Mouse (Mus musculus): Measurements from ENCODE around the gene Ppp1r16b.
A peak's percentile ranks its signal among the peaks of the same experiment; 100 is the strongest.
"Not testable (repeated sequence)": the region's sequence is repeated elsewhere in the genome, so short reads cannot be mapped to it uniquely, and the experiment has no call there.

Ppp1r16b gene

DNA sequence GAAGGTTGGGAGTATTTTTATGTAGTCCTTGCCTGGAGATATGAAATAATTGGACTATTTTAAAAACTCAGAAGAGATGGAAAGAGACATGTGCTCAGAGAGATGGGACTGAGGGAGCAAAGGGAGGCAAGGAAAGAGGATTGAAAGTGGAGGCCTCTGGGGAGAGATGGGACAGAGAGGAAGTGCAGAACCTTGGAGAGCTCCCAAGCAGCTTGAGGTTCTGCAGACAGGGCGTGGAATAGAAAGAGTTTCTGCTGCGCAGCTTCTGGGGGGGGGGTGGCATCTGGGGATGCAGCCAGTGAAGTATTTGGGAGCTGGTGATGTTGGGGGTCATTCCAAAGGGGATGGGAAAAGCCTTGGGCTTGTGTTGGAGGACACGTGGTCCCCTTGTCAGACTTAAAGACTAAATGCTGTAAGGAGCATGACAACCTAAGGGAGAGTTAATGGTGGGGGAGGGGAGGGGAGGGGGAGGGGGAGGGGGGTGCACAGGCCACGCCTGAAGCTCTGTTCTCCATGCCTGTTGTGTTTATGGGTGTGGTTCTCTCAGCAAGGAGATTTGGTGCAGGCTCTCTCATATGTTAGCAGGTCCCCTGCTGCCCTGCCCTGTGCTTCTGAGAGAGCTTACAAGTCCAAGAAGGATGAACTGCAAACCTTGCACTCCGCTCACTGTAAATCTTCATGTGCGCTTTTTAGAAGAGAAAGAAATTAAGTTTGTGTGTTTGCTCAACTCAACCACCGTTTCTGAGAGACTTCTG is 63.0 kb downstream of the Ppp1r16b start:
- no peak for DNase-seq

DNA sequence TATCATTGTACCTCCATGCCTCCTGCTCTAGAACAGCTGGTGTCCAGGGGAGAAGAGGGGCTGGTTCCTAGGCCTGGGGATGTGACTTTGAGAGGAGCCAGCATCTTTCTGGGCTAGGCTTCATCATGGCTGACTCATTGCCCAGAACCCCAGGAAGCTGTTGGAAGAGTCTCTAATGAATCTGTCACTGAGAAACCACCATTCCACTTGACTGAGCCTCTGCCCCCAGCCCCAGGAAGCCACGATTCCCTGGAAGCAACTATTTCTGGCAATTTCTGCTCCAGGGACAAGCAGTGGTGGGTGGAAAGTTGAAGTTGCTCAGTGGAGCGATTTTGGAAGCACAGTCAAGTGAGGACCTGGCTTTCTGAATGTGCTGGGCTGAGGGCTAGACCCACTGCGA is 65.7 kb downstream of the Ppp1r16b start:
- DNase-seq, result no peak

- DNase-seq, result no peak
These were observed 67.3 kb downstream of the Ppp1r16b start for GRCm38 (mm10) chr2:158732521-158732920.

- DNase-seq, result no peak
These were observed 67.9 kb downstream of the Ppp1r16b start for GRCm38 (mm10) chr2:158733136-158733535.

DNA sequence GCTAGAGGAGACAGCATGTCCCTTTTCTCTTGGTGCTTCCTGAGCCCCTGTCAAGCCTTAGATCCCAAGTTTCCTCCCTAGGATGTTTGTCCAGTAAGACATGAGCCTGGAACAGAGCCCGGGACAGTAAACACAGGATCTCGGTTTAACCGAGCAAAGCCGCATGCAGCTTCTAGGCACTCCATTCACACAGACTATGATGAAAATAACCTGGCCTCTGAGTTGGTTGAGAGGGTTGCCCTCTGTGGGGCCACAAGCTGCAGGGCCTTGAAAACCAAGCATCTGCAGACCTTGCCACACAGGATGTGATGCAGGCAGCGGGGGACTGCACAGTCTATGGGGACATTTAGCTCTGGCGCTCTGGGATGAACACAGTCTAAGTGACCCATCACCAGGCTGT is 68.7 kb downstream of the Ppp1r16b start:
- DNase-seq, result no peak

- DNase-seq, result peak; percentile 16
These were observed 69.4 kb downstream of the Ppp1r16b start for GRCm38 (mm10) chr2:158734500-158735152.

DNA sequence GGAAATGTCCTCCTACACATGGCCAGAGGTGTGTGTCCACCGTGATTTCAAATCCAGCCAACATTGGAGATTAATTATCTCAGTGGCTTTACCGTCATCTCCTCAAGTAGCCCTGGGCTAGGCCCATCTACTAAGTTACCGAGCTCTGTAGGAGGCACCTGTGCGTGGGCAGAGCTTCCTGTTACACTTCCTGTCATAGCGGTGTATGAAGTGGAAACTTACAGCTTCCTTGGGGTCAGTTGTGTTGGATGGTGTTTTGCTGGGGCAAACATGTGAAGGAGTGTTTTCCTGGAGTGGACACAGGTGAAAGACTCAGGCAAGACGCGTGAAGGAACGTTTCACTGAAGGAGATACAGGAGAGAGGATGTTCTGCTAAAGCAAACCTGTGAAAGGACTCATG is 70.1 kb downstream of the Ppp1r16b start:
- no peak for DNase-seq

GRCm38 (mm10) chr2:158736247-158736646 is 71.0 kb downstream of the Ppp1r16b start:
- not testable (repeated sequence) for DNase-seq

DNA sequence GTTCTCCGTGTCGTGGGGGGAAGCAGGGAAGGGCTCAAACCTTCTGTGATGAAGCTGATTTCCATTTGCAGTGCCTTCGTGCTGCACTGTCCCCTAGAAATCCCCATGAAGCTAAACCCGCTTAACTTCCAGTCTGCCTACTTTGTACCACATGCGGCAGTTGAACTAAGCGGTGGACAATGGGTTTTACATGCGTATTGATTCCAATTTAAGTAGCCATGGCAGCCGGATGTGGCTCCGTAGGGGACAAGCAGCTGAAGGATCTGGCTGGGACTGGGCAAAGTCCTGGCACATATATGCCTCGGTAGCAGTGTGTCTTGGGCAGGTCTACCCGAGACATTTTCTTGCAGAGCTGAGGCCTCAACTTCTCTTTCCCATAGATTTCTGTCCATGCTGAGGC is 73.4 kb downstream of the Ppp1r16b start:
- DNase-seq, result no peak

- DNase-seq, result no peak
These were observed 73.9 kb downstream of the Ppp1r16b start for GRCm38 (mm10) chr2:158739113-158739512.

GRCm38 (mm10) chr2:158741011-158741501 is 75.9 kb downstream of the Ppp1r16b start:
- DNase-seq, result no peak

DNA sequence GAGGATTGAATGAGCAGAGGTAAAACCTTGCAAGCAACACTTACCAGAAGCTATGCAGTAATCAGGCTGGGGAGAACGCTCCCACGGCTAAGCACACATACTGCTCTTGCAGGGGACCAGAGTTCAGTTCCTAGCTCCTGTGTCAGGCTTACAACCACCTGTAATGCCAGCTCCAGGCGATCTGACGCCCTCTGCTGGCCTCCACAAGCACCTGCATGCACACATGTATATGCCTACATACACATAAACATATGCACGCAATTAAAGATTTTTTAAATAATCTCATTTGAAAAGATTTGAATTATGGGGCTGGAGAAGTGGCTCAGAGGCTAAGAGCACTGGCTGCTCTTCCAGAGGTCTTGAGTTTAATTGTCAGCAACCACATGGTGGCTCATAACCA is 77.2 kb downstream of the Ppp1r16b start:
- DNase-seq, result no peak

GRCm38 (mm10) chr2:158743518-158744141 is 78.4 kb downstream of the Ppp1r16b start:
- DNase-seq, result no peak

DNA sequence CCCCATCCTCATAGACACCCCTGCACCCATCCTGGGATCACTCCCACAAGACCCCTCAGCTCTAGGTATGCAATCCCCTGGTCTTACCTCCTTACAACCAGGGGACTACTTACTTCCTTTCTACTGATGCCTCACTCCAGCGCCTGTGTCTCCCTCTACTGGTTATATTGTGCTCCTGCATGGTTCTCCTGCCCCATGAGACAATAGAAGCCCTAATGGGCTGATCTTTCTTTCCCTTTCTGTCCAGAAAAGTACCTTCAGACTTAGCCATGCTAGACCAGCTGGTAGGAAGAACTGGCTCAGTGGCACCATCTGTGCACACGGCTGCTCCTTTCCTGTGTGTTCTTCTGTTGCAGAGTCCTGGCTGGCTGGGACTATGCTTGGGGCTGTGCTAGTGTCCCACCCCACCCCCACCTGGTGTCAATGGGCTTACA is 79.9 kb downstream of the Ppp1r16b start:
- peak; percentile 13 for DNase-seq

- DNase-seq, result no peak
These were observed 81.0 kb downstream of the Ppp1r16b start for GRCm38 (mm10) chr2:158746164-158746563.

DNA sequence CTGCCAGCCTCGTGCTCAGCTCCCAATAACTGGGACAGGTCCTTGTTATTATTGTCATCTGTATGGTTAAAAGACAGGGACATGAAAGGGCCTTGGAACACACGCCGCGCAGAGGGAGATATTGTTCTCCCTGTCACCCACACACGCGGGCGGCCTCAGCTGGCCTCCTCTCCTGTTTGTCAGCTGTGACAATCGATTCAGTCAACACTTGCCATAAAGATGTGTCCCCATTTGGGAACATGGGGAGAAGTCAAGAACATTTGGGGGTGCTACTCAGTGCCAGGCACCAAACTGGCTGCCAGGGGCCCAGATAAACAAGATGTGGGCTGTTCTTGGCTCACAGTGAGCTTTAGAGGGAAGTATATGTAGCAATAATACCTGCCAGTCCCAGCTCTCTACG is 84.2 kb downstream of the Ppp1r16b start:
- peak; percentile 10 for DNase-seq

GRCm38 (mm10) chr2:158760231-158760630 is 95.0 kb downstream of the Ppp1r16b start:
- no peak for DNase-seq

DNA sequence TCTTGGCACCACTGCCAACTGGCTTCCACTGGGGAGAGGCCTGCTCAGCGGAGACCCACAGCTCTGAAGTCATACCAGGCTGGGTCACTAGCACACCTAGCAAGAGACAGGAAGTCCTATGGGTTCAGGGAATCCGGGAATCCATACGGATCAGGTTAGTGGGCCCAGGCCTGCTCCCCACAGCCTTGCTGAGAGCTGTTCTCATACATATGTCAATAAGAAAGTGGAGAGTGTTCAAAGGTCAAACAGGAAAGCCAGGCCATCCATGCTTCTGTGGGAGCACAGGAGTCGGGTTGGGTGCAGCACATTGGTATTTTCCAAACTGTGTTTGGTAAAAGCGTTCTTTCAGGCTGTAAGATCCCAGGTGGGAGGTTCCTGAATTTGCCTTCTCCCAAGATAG is 97.1 kb downstream of the Ppp1r16b start:
- no peak for DNase-seq

GRCm38 (mm10) chr2:158767742-158768339 is 102.6 kb downstream of the Ppp1r16b start, which contains the start of gene Fam83d:
Gene Fam83d (plus strand): TSS chr2:158768093.
- peak; percentile 73 for DNase-seq

- no peak for DNase-seq
These were observed 103.2 kb downstream of the Ppp1r16b start for GRCm38 (mm10) chr2:158768350-158768749.

DNA sequence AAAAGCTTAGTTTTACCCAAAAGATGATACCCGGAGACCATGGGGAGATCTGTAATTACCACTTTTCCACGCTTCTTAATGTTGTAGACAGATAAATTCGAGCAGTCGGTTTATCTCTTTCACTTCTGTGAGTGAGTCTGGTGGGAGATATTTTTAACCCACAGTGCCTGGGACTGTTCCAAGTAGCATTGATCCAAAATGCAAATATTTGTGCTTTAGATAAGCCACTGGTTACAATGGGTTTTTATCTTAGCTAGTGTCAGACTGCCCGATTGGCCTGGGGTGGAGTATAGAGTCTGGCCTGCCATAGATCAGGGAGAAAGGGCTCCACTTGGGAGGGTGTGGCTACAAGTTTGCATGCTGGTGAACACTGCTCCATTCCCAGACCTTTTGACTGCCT is 103.6 kb downstream of the Ppp1r16b start:
- DNase-seq, result no peak

DNA sequence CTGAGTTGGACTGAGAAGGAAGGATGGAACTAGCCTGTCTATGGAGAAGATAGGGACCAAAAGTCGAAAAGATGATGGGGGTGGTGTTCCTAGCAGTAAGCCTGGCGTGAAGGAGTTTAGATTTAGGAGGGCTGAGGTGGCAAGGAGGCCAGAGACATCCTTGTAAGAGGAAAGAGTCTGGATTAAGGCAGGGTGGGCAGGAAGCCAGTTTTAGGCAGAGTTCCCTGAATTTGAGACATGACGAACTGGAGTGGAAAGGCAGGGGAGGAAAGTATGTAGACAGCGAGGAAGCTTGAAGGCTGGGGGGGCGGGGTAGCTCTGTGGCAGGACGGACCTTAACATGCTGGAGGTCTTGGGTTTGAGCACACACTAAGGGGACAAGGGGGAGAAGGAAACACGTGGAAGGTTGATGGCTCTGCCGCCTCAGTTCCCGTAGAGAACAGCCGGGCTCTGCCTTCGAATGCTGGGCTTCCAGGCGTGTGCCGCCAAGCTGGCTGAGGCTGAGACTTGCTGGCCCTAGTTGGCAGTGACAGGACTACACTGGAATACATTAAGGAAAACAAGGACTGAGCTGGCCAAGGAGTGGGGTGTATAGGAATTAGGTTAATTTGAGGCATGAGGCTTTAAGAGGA is 105.0 kb downstream of the Ppp1r16b start:
- no peak for DNase-seq
